Mouse (Mus musculus): ENCODE results near the gene Gm37240.

Gm37240 gene

DNA sequence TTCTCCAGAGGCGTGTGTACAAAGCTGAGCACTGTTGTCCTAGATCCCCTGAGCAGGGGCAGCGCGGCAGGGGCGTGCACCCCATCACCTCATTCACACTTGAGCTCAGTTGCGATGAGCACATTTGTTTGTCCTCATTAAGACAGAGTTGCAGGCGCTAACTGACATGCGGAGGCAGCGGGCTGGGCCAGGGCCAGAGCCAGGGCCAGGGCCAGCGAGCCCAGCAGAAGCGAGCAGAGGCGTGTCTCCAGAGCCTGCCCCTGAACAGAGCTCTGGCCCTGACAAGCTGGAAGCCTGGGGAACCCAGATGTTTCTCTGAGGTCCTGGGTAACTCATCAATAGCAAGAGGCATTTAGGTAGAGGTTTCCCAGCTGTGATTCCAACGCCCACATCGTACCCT lies 1142.6 kb downstream of the Gm37240 start:
- DNase-seq (ENCODE audit: inconsistent age in 2 of 2, low spot score in 1 of 2), result no peak

DNA sequence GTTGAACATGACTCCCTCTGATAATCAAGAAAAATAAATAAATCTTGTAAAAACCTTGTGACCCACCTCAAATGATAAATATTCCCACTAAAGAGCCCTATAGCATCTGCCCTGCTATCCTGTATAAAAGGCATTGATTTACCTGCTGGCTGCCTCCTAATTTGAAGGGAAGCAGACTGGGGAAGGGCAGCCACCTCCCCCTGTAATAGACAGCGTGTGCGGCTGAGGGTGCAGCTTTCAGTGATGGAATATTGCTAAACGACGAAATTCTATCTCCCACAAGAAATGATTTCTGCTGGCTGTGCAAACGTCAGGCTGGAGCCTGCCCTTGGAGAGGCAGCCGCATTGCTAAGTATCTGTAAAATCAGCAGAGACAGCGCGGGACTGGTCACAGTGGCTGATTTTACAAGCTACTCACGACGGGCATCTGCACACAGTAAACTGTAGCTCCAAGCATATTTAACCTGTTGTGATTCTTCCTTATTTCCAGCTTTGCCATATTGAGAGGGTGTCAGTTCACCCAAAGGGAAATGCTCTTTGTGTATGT lies 1147.2 kb downstream of the Gm37240 start:
- DNase-seq (ENCODE audit: inconsistent age in 2 of 2, low spot score in 1 of 2), result no peak

DNA sequence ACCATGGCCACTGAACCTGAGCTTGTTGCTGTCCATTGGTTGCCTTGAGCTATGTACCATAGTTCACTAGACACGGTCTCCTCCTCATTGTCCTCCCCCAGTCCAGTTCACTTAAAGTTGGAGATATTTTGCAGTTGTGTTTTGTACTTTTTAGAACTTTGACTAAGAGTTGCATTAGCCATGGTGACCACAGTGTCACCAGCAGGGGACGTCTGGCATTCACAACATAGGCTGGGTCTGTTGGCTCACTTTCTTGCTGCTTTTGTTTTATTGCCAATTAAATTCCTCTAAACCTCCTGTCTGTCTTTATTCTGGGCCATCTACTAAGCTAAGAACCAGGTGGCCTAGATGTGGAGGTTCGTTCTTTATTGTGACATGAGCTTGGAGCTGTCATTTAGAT lies 1150.2 kb downstream of the Gm37240 start:
- no peak for DNase-seq (ENCODE audit: inconsistent age in 2 of 2, low spot score in 1 of 2)

DNA sequence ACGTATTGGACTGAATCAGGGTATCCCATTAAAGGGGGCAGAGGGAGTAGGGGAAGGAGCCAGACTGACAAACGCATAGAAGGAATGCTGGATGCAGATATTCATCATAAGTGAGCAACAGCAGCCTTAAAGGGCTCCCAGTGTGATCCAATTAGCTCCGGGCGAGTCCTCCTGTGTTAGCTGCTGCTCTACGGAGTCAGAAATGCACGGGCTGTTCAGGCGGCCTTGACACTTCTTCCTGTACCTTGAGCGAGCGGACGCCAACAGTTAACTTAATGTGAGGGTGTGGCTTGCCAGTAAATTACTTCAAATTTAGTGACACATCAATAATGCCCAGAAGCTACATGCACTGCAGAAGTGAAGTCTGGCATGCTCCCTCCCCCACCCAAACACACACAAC lies 1151.6 kb downstream of the Gm37240 start:
- peak in 1 of 2 experiments; percentile 45 for DNase-seq (ENCODE audit: inconsistent age in 2 of 2, low spot score in 1 of 2)

DNA sequence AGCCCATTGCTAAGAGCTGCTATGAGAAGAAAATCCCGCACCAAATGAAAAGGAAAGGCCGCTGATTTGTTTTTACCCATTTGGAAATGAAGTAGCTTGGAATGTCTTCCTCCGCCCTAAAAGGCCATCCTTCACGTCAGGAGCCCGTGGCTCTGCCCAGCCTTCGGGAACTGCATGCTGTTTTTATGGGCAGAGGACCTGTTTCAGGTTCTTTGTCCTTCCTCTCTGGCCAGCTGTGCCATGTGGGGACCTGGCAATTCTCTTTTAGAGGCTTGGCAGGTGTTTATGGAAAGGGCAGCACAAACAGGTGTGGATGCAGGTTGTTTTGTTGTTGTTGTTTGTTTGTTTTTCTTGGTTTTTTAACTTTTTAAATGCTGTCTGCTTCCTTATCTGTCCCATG lies 1154.8 kb downstream of the Gm37240 start:
- DNase-seq (ENCODE audit: inconsistent age in 2 of 2, low spot score in 1 of 2), result peak in 1 of 2 experiments; percentile 27

DNA sequence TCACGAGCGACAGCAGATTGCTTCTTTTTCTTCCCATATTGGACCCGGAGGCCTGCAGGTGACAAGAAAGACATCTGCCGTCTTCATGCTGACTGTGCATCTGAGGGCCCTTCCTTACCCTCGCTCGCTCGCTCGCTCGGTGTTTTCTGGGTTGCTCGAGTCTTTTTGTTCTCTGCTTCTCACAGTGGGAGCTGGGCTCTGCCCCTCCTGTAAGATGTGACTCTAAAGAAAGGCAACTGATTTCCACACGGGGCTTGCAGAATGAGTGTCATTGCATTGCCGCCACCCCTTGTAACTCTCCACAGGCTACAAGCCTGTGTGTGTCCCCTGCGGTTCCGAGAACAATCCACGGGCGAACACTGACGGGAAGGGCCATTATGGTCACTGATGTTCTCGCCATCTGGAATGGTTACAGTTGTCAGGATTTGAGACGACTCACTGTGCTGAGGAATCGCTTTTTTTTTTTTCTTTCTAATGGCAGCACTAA lies 1155.3 kb downstream of the Gm37240 start:
- DNase-seq (ENCODE audit: inconsistent age in 2 of 2, low spot score in 1 of 2), result peak in 1 of 2 experiments; percentile 28

DNA sequence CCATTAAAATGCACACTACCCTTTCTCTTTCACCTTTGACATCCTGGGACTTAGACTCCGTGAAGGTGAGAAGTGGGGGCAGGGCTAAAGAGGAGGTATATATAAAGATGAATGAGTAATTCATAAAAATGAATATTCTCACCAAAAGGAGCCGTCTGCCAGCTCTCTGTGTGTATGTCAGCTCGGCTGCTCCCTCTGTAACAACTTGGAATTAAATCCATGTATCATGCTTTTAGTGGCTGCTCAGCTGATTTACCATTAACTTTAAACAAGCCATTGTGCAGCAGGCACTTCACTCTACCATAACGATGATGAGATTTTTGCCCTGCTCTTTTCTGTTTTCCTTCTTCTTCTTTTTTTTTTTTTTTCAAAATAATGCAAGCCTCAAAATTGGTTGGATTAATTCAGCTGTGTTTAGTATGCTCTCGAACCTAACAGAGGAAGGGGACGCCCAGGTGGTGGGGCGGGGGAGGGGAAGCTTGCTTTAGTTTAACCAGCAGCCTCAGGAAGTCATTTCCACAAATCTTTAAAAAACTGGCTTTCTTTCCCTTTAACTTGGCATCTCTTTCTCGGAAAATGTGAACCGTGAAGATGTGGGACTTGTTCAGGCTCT lies 1155.8 kb downstream of the Gm37240 start:
- no peak for DNase-seq (ENCODE audit: inconsistent age in 2 of 2, low spot score in 1 of 2)

DNA sequence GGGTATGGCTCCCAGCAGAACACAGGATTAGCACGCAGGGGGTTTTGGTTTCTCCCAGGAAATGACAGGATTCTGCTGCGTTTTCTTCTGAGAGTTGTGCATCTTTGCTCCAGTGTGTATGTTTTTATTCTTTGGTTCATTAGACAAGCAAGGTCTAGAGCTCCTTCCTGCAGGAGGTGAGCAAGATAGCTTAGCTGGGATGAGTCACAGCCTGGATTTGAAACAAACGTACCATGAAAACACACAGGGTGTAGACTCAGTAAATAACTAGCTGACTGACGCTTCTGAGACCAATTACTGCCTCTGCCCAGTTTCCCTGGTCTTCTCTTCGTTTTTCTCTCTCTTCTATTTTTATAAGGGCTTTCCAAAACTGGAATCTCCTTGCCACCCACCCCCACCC lies 1156.3 kb downstream of the Gm37240 start:
- DNase-seq (ENCODE audit: inconsistent age in 2 of 2, low spot score in 1 of 2), result no peak

DNA sequence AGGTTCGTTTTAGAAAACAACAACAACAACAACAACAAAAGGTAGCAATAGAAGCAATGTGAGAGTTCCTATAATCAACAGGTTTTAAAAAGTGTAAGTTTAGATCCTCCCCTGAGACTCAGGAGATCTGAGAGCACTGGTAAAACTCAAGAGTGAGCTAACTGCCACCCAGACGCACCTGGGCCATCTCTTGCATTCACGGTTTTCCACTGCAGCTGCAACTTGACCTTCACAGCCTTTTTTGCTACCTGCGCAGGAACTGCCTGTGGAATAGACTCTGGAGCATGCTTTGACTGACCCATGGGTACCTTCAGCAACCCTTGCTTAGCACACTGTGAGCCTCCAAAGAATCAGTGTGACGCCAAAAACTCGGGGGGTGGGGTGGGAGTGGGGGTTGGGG lies 1157.5 kb downstream of the Gm37240 start:
- DNase-seq (ENCODE audit: inconsistent age in 2 of 2, low spot score in 1 of 2), result no peak

DNA sequence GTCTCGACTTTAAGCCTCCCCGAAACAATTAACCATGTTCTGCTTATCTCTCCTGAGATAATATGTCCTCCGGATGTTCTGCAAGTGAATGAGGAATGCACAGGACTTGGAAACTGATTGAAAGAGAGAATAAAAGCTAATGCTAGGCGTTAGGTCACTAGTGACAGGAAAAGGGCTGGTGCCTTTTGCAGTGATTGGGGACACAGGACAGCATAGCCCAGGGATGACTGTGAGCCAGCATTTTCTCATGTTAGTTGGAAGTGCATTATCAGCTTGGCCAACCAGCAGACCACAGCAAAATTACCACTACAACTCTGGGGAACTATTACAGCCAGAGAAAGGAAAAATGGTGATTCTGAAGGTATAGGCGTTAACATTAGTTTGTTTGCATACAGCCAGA lies 1163.3 kb downstream of the Gm37240 start:
- DNase-seq (ENCODE audit: inconsistent age in 2 of 2, low spot score in 1 of 2), result no peak

DNA sequence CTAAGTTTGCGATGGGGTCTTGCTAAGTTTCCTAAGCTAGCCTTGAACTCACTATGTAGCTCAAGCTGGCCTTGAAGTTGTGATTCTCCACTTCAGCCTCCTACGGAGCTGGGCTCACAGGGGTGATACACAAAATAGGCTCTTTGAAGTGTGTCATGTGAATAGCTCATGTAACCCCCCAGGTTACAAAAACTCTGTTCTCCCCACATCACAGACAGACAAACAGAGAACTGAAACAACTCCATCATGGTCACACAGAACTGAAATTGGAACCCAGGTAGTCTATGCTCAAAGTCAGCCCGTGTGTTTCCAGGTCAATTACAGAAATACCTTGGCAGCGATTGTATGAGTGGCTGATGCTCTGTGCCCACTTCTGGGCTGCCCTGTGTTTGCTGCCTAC lies 1164.6 kb downstream of the Gm37240 start:
- DNase-seq (ENCODE audit: inconsistent age in 2 of 2, low spot score in 1 of 2), result no peak

DNA sequence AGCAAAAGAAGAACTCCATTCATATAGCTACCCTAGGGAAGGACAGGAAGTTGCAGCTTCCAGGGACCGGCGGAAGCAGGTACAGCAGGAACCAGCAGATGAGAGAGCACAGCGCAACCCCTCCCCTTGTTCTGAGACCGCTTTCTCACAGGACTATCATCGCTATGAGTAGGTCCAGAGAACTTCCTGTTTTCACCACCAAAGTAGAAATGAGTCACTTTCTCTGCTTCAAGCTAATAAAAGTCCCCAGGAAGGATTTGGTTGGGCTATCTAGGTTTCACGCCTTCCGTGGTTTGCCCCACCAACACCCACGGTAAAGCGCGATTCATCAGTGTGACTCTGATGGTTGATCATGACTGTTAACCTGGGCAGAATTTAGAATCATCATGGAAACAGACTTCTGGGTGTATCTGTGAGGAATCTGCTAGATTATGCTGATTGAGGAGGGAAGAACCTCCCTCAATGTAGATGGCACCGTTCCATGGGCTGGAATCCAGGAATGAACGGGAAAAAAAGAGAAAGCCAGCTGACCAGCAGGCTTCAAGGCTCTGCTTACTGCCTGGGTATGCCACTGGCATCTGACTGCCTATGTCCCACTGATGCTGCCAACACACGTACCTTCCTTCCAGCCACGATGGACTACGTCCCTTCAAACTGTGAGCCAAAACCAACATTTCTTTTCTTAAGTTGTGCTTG lies 1172.1 kb downstream of the Gm37240 start:
- no peak for DNase-seq (ENCODE audit: inconsistent age in 2 of 2, low spot score in 1 of 2)

DNA sequence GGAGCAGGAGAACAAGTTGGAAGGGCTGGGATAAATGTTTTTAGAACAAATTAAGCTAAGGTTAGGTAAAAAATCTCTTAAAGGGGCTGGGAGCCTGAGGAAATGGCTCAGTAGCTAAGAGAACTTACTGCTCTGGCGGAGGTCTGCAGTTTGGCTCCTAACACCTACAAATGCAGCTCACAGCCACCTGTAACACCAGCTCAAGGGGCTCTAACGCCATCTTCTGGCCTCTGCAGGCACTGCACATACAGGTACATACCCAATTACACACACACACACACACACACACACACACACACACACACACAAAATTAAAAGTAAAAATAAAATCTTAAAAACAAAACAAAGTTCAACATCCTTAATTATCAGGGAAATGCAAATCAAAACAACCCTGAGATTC lies 1174.4 kb downstream of the Gm37240 start:
- no peak for DNase-seq (ENCODE audit: inconsistent age in 2 of 2, low spot score in 1 of 2)

DNA sequence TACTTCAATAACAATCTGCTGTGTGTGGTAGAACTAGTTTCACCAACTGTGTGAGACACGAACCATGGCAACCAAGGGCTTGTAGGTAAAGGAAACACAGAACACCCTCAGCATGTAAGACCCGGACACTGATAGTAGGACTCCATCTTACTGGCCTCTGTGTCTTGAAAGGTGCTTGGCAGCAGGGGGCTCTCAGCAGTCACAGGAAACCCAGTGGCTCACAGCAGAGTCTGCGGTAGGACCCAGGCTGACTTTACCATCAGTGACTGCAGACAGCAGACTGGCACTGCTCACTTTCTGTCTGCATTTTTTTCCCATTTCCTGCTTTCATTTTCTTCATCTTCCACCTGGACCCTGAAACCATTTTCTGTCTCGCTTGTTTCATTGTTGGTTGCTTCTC lies 1176.6 kb downstream of the Gm37240 start:
- no peak for DNase-seq (ENCODE audit: inconsistent age in 2 of 2, low spot score in 1 of 2)

DNA sequence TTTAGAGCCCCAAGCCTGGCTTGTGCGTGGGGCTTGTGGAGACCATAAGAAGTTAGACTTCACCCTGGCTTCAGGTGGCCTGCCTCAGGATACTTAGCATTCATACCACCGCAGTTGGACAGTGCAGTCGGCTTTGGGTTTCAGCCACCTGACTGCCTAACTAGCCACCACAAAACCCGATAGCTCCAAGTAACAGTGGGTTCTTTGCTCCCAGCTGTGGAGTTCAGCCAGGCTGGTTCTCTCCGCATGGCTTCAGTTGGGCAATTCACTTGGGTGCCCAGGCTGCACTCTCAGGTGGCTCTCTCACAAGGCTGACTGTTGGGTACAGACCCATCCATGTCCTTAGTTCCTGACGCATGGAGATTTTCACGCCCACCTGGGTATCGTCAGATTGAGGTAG lies 1177.4 kb downstream of the Gm37240 start:
- no peak for DNase-seq (ENCODE audit: inconsistent age in 2 of 2, low spot score in 1 of 2)

DNA sequence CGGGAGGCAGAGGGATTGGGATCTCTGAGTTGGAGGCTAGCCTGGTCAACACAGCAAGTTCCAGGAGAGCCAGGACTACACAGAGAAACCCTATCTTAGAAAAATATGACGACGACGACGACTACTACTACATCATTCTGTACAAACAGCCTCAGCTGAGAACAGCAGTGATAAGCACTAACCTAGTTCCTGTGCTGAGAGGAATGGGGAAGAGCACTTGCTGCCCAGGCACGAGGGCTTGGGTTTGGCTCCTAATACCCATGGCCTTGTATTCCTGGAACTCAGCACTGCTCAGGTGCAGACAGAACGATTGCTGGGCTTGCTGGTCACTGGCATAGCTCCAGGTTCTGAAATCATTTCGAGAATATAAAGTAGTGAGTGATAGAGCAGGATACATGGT lies 1178.2 kb downstream of the Gm37240 start:
- no peak for DNase-seq (ENCODE audit: inconsistent age in 2 of 2, low spot score in 1 of 2)

DNA sequence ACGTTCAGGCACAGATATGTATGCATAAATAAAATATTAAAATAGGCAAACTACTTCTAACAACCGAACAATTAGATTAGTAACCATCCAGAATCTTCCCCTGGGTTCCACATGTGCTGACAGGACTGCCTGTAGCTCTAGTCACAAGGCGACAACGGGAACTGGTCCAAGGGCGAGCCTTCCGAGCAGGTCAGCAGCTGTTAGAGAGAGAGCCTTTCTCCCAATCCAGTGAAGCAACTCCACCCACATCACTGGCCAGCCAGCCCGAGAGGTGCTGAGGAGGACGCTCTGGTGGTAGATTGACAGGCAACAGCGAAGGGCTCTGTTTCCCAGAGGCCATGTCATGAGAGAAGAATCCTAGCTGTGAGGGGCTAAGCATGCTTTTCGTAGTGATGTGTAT lies 1178.8 kb downstream of the Gm37240 start:
- no peak for DNase-seq (ENCODE audit: inconsistent age in 2 of 2, low spot score in 1 of 2)

DNA sequence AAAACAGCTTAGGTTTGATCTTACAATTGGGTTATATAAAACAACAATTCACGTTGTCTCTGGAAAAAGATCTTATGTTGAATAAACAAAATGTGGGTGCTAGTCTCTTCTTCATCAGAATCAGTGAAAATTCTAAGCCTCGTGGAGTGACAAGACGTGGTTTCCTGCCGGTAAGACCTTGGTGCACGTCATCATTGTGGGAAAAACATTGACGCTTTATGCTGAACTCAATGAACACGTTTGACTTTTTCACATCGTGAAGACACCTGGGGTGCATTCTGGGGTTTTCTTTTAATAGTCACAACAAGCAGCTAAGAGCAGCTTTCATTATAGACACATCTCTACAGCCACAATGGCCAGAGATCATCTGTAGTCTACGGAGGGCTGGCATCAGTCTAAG lies 1182.1 kb downstream of the Gm37240 start:
- DNase-seq (ENCODE audit: inconsistent age in 2 of 2, low spot score in 1 of 2), result no peak

DNA sequence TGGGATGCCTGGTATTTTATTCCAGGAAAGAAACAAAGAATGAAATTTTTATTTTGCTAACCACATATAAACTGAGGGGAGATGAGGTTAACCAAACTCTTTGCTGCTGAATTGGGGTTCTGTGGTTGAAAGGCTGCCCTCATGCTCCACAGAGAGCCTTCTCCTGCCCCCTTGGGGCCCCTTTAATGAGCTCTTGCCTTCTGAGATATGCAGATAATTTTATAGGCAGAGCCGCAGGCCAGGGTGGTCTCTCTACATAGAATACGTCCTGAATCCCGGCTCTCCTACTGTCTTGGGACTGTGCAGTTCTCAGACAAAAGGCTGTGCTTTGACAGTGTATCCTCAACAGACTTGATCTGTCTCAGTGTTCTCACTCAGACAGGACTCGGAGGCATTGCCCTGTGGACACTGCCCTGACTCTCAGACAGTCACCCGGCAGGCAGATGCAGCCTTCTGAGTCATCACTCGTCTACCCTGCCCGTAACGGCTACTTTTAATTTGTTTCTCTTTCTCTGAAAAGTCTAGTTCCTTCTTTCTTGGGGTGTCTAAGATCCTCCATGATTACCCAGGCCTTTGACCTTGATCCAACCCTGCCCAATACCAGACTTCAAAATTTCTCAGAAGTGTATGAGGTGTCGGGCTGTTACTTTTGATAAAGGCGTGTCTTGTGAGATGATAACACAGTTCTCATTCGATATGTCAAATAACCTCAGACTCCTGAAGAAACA lies 1184.1 kb downstream of the Gm37240 start:
- no peak for DNase-seq (ENCODE audit: inconsistent age in 2 of 2, low spot score in 1 of 2)

DNA sequence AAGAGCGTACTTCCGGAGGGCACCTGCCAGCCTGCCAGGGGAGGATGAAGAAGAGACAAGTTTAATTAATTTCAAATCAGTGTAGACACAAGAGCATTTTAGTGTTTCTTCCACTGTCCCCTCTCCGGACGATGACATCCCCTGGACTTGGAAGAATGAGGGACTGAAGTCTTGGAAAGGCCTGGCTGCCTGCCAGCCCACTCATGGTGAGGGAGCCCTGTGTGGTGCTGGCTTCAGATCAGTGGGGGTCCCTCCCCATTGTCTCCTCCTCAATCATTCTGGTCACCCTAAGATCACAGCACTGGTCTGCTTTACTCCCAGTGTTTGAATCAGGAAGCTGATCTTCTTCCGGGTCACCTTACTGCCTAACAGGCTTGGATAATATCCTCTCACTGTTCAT lies 1185.4 kb downstream of the Gm37240 start:
- DNase-seq (ENCODE audit: inconsistent age in 2 of 2, low spot score in 1 of 2), result no peak

DNA sequence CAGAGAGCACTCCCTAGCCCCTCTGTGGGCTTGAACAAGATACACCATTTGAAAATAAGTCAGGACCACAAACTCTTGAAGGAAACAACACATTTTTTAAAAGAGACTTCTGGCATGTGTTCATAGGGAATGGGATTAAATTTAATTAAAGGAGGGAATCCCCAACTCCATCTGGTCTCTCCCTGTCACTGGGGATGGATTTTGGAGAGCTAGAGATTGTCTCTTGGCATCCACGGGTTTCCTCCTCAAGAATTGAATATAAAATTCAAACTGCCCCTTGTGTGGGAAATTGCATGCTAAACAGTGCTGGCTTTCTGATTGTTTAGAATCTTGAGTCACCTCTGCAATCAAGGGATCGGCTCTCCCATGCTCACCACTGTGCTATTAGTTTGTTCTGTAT lies 1185.8 kb downstream of the Gm37240 start:
- DNase-seq (ENCODE audit: inconsistent age in 2 of 2, low spot score in 1 of 2), result no peak

DNA sequence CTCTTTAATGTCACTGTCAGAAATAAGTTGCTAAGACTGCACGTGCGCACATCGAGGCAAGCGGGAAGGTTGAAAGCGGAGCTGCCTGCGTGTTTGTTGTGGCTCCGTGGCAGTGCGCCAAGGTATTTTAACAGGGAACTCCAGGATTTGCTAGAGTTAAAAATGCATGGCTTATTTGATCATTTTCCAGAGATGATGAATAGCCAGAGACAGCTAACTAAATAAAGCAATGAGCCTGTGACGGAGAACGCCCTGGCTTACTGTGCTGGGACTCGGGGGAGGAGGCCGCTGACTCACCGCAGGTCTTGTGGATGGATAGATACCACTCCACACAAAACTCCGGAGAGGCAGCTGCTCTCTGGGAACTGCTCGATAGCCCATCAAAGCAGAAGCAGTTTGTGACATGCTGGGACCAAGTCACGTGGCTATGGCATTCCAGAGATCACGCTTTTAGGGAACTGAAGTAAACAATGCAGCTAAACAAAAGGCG lies 1190.8 kb downstream of the Gm37240 start:
- peak in 1 of 2 experiments; percentile 80 for DNase-seq (ENCODE audit: inconsistent age in 2 of 2, low spot score in 1 of 2)

Data from adrenal gland, adult (tissue).